Mouse (Mus musculus): Measurements from ENCODE around the gene Dock9.

The Dock9 gene

GRCm38 (mm10) chr14:121732196-121732595, 65.4 kb downstream of the Dock9 start:
- no peak for TF ChIP-seq GATA4 (IDR thresholded peaks at IDR 0.05; ENCODE audit: insufficient replicate concordance, low read length)

- TF ChIP-seq GATA4 (IDR thresholded peaks at IDR 0.05; ENCODE audit: insufficient replicate concordance, low read length), result no peak
These were observed 65.9 kb downstream of the Dock9 start for GRCm38 (mm10) chr14:121731688-121732168.

- no peak for TF ChIP-seq GATA4 (IDR thresholded peaks at IDR 0.05; ENCODE audit: insufficient replicate concordance, low read length)
These were observed 66.7 kb downstream of the Dock9 start for GRCm38 (mm10) chr14:121730966-121731365.

- no peak for TF ChIP-seq GATA4 (IDR thresholded peaks at IDR 0.05; ENCODE audit: insufficient replicate concordance, low read length)
These were observed 69.6 kb downstream of the Dock9 start for GRCm38 (mm10) chr14:121727996-121728395.

GRCm38 (mm10) chr14:121724501-121724900, 73.1 kb downstream of the Dock9 start:
- TF ChIP-seq GATA4 (IDR thresholded peaks at IDR 0.05; ENCODE audit: insufficient replicate concordance, low read length), result no peak

GRCm38 (mm10) chr14:121722774-121723173, 74.9 kb downstream of the Dock9 start:
- TF ChIP-seq GATA4 (IDR thresholded peaks at IDR 0.05; ENCODE audit: insufficient replicate concordance, low read length), result no peak

GRCm38 (mm10) chr14:121721431-121721830, 76.2 kb downstream of the Dock9 start:
- TF ChIP-seq GATA4 (IDR thresholded peaks at IDR 0.05; ENCODE audit: insufficient replicate concordance, low read length), result no peak

GRCm38 (mm10) chr14:121719638-121720601, 77.7 kb downstream of the Dock9 start:
- no peak for TF ChIP-seq GATA4 (IDR thresholded peaks at IDR 0.05; ENCODE audit: insufficient replicate concordance, low read length)

GRCm38 (mm10) chr14:121714268-121714667, 83.4 kb downstream of the Dock9 start:
- no peak for TF ChIP-seq GATA4 (IDR thresholded peaks at IDR 0.05; ENCODE audit: insufficient replicate concordance, low read length)

- TF ChIP-seq GATA4 (IDR thresholded peaks at IDR 0.05; ENCODE audit: insufficient replicate concordance, low read length), result no peak
These were observed 83.8 kb downstream of the Dock9 start for GRCm38 (mm10) chr14:121713830-121714197.

- TF ChIP-seq GATA4 (IDR thresholded peaks at IDR 0.05; ENCODE audit: insufficient replicate concordance, low read length), result no peak
These were observed 84.3 kb downstream of the Dock9 start for GRCm38 (mm10) chr14:121713166-121713829.

GRCm38 (mm10) chr14:121711089-121711826, 86.4 kb downstream of the Dock9 start:
- no peak for TF ChIP-seq GATA4 (IDR thresholded peaks at IDR 0.05; ENCODE audit: insufficient replicate concordance, low read length)

- TF ChIP-seq GATA4 (IDR thresholded peaks at IDR 0.05; ENCODE audit: insufficient replicate concordance, low read length), result no peak
These were observed 87.5 kb downstream of the Dock9 start for GRCm38 (mm10) chr14:121710130-121710529.

GRCm38 (mm10) chr14:121708244-121708643, 89.4 kb downstream of the Dock9 start:
- TF ChIP-seq GATA4 (IDR thresholded peaks at IDR 0.05; ENCODE audit: insufficient replicate concordance, low read length), result no peak

GRCm38 (mm10) chr14:121706482-121706901, 91.1 kb downstream of the Dock9 start:
- no peak for TF ChIP-seq GATA4 (IDR thresholded peaks at IDR 0.05; ENCODE audit: insufficient replicate concordance, low read length)
